Mouse (Mus musculus) midbrain, embryonic 12.5 days (tissue): Measurements from ENCODE around the gene Eif2d. TPM values are rescaled to one million over a fixed set of nuclear protein-coding genes. Genes with fewer than 3 reads are reported as not detected.

Experiments
- polyA plus RNA-seq: library from polyadenylated mRNA; unstranded; fragments of >200 nt; fragmentation: Nextera tagmentation; extraction: Ambion mirVana; gene quantifications from 2 replicates; pipeline ENCODE4 v1.2.1, GENCODE M21; 2016

Gene Eif2d
- polyA plus RNA-seq, 1 experiment from 2014 or later: 54.4 TPM

Other genes with a start within 250 kb of the Eif2d start
- not detected in 2 replicates for gene Il20, start 241.7 kb upstream of the Eif2d start, polyA plus RNA-seq
- not detected in 2 replicates for gene Il19, start 213.1 kb upstream of the Eif2d start, polyA plus RNA-seq
- not detected in 2 replicates for gene Il10, start 133.3 kb upstream of the Eif2d start, polyA plus RNA-seq
- gene Mapkapk2, start 55.4 kb upstream of the Eif2d start, polyA plus RNA-seq: 69.5 and 76.4 TPM in 2 replicates
- gene Dyrk3, start 14.8 kb upstream of the Eif2d start, polyA plus RNA-seq: 18.7 and 21.5 TPM in 2 replicates
- gene Rassf5, start 92.1 kb downstream of the Eif2d start, polyA plus RNA-seq: 1.3 and 1.4 TPM in 2 replicates
- gene Ikbke, start 126.4 kb downstream of the Eif2d start, polyA plus RNA-seq: 0.69 and 1.3 TPM in 2 replicates